Mouse (Mus musculus) kidney, postnatal 4 days (tissue): ENCODE results near the gene Wfdc16.
A peak's percentile ranks its signal among the peaks of the same experiment; 100 is the strongest.

Experiments used
- DNase-seq, 2 experiments: peaks; one replicate each; pipeline ENCODE4 v3.0.0; 2021; ENCODE audit warnings: mixed read lengths in 2 of 2

The Wfdc16 gene

DNA sequence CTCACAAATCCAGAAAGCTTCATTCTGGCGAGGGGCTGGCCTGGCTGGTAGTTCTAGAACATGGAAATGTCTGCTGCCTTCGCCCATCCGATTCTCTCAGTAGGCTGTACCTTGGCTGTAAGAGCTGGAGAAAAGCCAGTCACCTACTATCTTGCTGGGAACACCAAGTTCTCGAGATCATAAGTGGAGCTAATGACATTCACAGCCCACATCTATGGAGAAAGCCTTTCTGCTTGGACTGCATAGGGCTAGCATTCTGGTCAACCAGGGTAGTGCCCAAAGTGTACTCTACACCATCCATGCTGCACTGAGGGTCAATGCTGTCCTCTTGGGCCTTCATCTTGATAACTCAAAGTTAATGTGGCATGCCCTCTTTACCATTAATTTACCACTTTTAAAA lies 45.1 kb downstream of the Wfdc16 start, which contains the start of gene Eppin:
Eppin (minus strand) TSS at position 101 of the 400 bp plus-strand sequence.
- no peak for DNase-seq

DNA sequence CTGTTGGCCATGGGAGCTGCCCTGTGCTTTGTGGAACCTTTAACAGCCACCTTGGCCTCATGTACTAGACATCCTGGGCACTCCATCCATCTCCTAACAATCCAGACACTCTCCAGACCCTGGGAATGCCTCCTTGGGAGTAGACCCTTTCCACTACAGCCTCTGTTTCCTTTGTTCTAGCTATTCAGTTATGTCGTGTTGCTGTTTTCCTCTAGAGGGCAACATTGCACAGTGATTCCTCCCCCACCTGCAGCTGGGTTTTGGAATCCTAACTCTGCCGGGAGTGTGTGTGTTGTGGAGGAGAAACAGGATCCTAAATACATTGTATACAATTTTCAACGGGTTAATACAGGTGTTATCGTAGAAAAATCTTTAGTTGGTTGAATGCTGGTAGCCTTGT lies 46.6 kb downstream of the Wfdc16 start:
- peak; percentile 29 to 44 for DNase-seq

DNA sequence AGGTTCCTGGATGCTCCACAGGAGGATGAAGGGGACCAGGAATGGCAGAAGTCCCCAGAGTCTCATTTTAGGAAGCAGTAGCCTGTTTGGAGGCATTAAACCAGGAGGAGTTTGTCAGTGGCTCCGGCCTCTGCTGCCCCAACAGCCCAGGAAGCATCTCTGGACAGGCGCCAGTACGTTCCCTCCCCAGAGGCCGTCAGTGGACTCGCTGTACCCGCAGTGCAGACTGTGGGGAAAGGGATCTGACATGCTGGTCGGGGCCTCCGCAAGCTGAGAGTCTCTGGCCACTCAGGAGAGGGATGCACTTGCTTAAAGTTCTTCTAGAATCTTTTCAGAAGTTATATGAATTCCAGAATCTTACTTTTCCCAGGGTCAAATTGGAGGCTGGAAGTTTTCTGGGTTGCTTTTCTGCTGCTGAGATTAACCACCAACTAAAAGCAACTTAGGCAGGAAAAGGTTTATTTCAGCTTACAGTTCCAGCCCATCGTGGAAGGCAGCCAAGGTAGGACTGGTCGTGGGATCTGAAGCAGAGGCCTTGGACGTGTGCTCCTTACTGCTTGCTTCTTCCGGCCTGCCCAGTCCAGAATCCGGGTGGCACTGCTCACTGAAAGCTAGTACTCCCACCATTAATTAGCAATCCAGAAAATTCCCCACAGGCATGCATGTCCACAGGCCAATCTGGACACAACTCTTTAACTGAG lies 53.4 kb downstream of the Wfdc16 start, which contains the start of gene Wfdc6a:
Wfdc6a (minus strand) TSS at position 423 of the 701 bp plus-strand sequence.
- peak; percentile 32 to 39 for DNase-seq
